Mouse (Mus musculus) heart, adult 8-10 months (tissue): ENCODE measurements at regions not wholly inside any gene's neighbourhood (a gene's known extent, or its start where the extent isn't known, plus 50 kb on each side); places are given as distances from the start of the nearest gene placed in this dataset.

ENCODE experiments used
- DNase-seq: peaks from one replicate; pipeline ENCODE4 v3.0.0; 2022; ENCODE audit warnings: low spot score

DNA sequence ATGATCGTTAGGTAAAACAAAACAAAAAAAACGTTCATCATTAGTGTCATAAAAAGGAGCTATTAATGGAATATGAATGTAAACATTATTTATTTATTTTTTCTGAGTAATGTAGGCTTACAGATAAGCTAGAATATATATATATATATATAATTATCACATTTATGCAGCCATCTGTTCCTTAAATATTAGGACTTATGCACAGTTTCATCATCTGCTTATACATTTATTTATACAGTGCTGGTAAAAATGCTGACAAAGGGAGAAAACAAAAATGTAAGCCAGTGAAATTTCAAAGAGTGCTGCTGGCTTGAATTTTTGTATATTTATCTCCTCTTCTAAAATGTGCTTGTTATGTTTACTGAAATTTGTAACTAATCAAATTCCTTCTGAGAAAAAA is 4841.7 kb upstream of the Gm7489 start:
- DNase-seq, result no peak

DNA sequence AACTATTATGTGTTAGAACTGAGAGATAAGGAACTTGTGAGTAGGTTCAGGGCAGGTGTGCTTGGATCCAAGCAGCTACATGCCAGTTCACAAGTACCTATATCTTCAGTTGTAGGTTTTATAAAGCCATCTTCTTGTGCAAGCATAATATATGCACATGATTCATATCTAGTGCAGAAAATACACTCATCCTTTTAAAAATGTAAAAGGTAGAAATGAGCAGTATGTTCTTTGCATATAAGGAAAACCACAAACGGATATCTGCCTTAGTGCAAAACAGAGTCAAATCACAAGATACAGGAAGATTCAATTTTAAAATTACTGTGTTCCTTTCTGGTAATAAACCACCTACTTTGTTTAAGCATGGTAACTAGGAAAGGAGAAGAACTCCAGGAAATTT is 4819.6 kb upstream of the Gm7489 start:
- no peak for DNase-seq

DNA sequence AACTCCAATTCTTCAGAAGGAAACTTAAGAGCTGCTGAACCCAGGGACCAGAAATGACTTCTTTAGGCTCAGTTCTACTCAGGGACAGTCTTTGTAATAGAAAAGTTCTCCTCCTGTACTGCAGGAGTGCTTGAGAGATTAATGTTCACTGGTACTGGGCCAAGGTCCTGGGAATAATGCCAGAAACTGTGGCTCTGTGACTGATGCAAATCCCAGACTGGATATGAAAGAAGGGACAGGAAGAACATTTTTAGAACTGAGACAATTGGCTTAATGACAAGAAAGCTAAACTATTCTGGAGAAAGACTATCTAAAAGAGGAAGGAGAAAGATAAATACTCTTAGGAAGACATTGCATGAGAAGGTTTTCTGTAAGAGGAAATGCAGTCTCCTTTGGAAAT is 4818.8 kb upstream of the Gm7489 start:
- DNase-seq, result peak; percentile 93

DNA sequence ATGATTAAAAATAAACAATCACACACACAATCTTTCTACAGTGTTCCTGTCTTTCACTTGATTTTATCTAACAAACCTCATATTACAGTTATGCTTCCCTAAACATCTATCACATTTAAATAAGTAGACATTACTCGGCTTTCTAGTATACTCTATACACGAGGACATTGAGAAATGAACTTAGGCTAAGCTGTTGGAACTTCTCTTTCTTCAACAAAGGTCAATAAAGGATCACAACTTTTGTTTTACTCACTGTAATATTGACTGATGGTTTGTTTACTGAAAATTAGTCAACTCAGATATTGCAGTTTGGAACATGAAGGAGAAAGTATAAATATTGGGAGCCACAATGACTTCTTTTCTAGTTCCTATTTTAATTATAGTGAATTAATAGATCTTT is 4818.3 kb upstream of the Gm7489 start:
- DNase-seq, result no peak
